Mouse (Mus musculus) olfactory bulb, adult 2 months (tissue): Measurements from ENCODE around the gene Cep170b. TPM values are rescaled to one million over a fixed set of nuclear protein-coding genes. Genes with fewer than 3 reads are reported as not detected.

Experiments used
- H3K27ac ChIP-seq: fragments of 200-500 bp; 2 replicates; pipeline ENCODE4 v1.5.1; 2012; ENCODE audit warnings: low read depth, low read length; ENCODE audit not compliant: insufficient read depth
- H3K4me1 ChIP-seq: fragments of 200-500 bp; 2 replicates; pipeline ENCODE4 v1.6.1; 2012; ENCODE audit warnings: low read length; ENCODE audit not compliant: control insufficient read depth, insufficient read depth
- H3K4me3 ChIP-seq: fragments of 200-500 bp; 2 replicates; pipeline ENCODE4 v1.5.1; 2012; ENCODE audit warnings: mild to moderate bottlenecking, low read depth, low read length, moderate library complexity; ENCODE audit not compliant: insufficient read depth
- CTCF ChIP-seq: fragments of 200-500 bp; IDR thresholded peaks from 2 replicates; pipeline ENCODE4 v1.5.1; 2012; ENCODE audit warnings: low read depth, mild to moderate bottlenecking, low read length, moderate library complexity; ENCODE audit not compliant: insufficient read depth
- POLR2A ChIP-seq: fragments of 200-500 bp; IDR thresholded peaks from 2 replicates; pipeline ENCODE4 v1.6.1; 2012; ENCODE audit warnings: mild to moderate bottlenecking, low read depth, low read length, moderate library complexity; ENCODE audit not compliant: insufficient read depth
- WGBS: fragments of 180-500 bp; shearing (Covaris S2); methylation state at CpG from one replicate; pipeline ENCODE4 v1.1.7; 2018; 5-methylcytosine and 5-hydroxymethylcytosine counted together
- polyA plus RNA-seq: library from polyadenylated mRNA; stranded (reverse); fragments of >200 nt; gene quantifications from 2 replicates; pipeline ENCODE4 v1.2.4, GENCODE M21; 2012; ENCODE audit warnings: low replicate concordance; ENCODE audit not compliant: missing spikeins, insufficient read depth, insufficient read length

Cep170b gene
- polyA plus RNA-seq, 1 experiment = not detected

- Histone ChIP-seq H3K27ac (no peak overlapping the region), H3K4me1 (no peaks in the 10 kb centered on the region), H3K4me3 (no peak overlapping the region)
- WGBS = 88% methylated on average over 6 of the region's 6 CpGs
- TF ChIP-seq POLR2A (no peak), CTCF (no peak)
Measured at GRCm38 (mm10) chr12:112774026-112774425, 53.8 kb downstream of the Cep170b start.

- Histone ChIP-seq H3K27ac (no peak overlapping the region), H3K4me3 (no peak overlapping the region), H3K4me1 (no peaks in the 10 kb centered on the region)
- WGBS = 95% methylated on average over 10 of the region's 10 CpGs
- TF ChIP-seq POLR2A = no peak
- no peak for TF ChIP-seq CTCF
Measured at GRCm38 (mm10) chr12:112774481-112774880, 54.2 kb downstream of the Cep170b start.

GRCm38 (mm10) chr12:112791026-112791425 is 70.8 kb downstream of the Cep170b start:
- Histone ChIP-seq H3K4me1 (peaks cover 26% of the 10 kb centered on the region), H3K27ac (no peak overlapping the region), H3K4me3 (no peak overlapping the region)
- WGBS = 70% methylated on average over 8 of the region's 8 CpGs
- TF ChIP-seq POLR2A = no peak
- no peak for TF ChIP-seq CTCF

GRCm38 (mm10) chr12:112793601-112794355 is 73.5 kb downstream of the Cep170b start:
- Histone ChIP-seq H3K4me3 (no peak overlapping the region), H3K4me1 (peaks cover 50% of the 10 kb centered on the region), H3K27ac (no peak overlapping the region)
- TF ChIP-seq POLR2A = no peak
- 82% methylated on average over 13 of the region's 13 CpGs for WGBS

GRCm38 (mm10) chr12:112794356-112794816 is 74.1 kb downstream of the Cep170b start:
- WGBS = 53% methylated on average over 7 of the region's 7 CpGs
- TF ChIP-seq CTCF = no peak
- no peak for TF ChIP-seq POLR2A
- H3K4me3 ChIP-seq = no peak overlapping the region
- no peak overlapping the region for H3K27ac ChIP-seq
- peaks cover 54% of the 10 kb centered on the region for H3K4me1 ChIP-seq

- H3K27ac ChIP-seq = no peak overlapping the region
- 90% methylated on average over 5 of the region's 5 CpGs for WGBS
- no peak for TF ChIP-seq POLR2A
- no peak for TF ChIP-seq CTCF
- H3K4me1 ChIP-seq = peaks cover 54% of the 10 kb centered on the region
- H3K4me3 ChIP-seq = no peak overlapping the region
Measured at GRCm38 (mm10) chr12:112794998-112795397, 74.7 kb downstream of the Cep170b start.

GRCm38 (mm10) chr12:112795466-112796104 is 75.3 kb downstream of the Cep170b start:
- WGBS = 51% methylated on average over 18 of the region's 18 CpGs

More at GRCm38 (mm10) chr12:112795466-112796104, 75.3 kb downstream of the Cep170b start:
- no peak overlapping the region for H3K27ac ChIP-seq
- peaks cover 55% of the 10 kb centered on the region for H3K4me1 ChIP-seq
- no peak overlapping the region for H3K4me3 ChIP-seq
- TF ChIP-seq CTCF (no peak), POLR2A (no peak)

Other genes starting within 250 kb of the Cep170b start
- not detected in 2 replicates for gene A530016L24Rik, start 231.0 kb upstream of the Cep170b start, polyA plus RNA-seq
- not detected in 2 replicates for gene Tmem179, start 203.7 kb upstream of the Cep170b start, polyA plus RNA-seq
- gene Inf2, start 131.7 kb upstream of the Cep170b start, polyA plus RNA-seq = not detected in 2 replicates
- not detected in 2 replicates for gene Adssl1, start 100.4 kb upstream of the Cep170b start, polyA plus RNA-seq
- not detected in 2 replicates for gene Siva1, start 75.8 kb upstream of the Cep170b start, polyA plus RNA-seq
- not detected in 2 replicates for gene Akt1, start 45.6 kb upstream of the Cep170b start, polyA plus RNA-seq
- gene Zbtb42, start 41.6 kb upstream of the Cep170b start, polyA plus RNA-seq = not detected in 2 replicates
- not detected in 2 replicates for gene Pld4, start 40.2 kb downstream of the Cep170b start, polyA plus RNA-seq
- gene Ahnak2, start 82.2 kb downstream of the Cep170b start, polyA plus RNA-seq = not detected in 2 replicates
- not detected in 2 replicates for gene Clba1, start 88.5 kb downstream of the Cep170b start, polyA plus RNA-seq
- gene Cdca4, start 109.0 kb downstream of the Cep170b start, polyA plus RNA-seq = not detected in 2 replicates
- not detected in 2 replicates for gene Gpr132, start 147.8 kb downstream of the Cep170b start, polyA plus RNA-seq
- gene Jag2, start 209.3 kb downstream of the Cep170b start, polyA plus RNA-seq = not detected in 2 replicates
- gene Nudt14, start 221.7 kb downstream of the Cep170b start, polyA plus RNA-seq = not detected in 2 replicates